Mouse (Mus musculus): ENCODE results near the gene Jade1.

Jade1 gene

GRCm38 (mm10) chr3:41579873-41580272, 24.3 kb downstream of the Jade1 start:
- no peak for DNase-seq (ENCODE audit: low read depth)

DNA sequence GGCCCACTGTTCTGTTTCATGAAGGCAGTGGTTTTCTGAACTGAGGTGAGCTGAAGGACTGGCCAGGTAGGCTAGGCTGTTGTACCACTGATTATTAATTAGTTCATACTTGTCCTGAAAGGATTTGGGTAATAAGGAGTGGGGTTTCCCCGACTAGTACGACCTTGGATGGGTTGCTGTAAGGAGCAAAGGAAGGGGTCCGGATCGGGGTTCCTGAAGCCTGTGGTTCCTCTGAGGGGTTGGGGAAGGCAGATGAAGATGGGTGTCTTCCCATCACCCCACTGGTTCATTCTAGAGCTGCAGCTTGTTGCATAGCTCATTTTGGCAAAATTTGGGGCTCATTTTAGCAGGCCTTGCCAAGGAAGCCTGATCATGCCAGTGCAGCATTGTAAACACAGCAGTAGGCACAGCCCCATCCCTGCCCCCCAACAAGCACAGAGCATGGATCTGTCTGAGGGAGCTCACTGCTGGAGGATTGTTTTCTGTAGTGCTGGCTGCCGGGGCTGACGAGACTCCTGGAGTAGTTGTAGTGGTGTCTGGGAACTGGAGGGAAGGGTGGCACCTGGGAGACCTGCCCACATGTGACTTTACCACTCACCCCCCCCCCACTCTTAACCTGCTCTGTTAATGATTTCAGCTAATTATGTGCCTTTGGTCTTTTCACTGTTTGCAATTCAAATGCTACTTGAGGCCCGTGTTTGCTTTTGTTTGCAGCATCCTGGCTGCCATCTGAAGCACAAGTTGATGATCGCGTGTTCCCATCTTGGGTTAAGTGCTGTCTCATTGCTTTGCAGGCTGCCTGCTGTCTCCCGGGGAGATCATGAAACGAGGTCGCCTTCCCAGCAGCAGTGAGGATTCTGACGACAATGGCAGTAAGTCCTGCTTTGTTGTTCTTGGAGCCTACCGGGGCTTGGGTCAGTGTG, 25.1 kb downstream of the Jade1 start:
- DNase-seq (ENCODE audit: low read depth): no peak

DNA sequence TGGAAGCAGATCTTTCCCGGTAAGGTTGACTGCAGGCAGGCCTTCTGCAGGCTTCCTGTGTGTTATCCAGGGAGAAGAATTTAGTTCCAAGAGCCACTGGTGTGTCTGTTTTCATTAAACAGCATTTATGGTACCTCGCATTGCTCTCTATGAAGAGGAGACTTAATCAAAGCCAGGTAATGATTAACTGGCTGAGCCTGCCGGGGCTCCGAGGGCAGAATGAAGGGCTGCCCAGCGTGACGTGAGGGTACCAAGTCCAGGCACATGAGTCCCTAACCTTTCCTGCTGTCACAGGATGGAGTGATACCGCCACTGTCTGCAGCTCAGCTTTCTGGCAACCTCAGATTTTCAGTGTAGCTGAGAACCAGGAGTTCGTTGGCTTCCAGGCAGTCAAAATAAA, 25.9 kb downstream of the Jade1 start:
- no peak for DNase-seq (ENCODE audit: low read depth)

- no peak for DNase-seq (ENCODE audit: low read depth)
Measured at GRCm38 (mm10) chr3:41582256-41582655, 26.7 kb downstream of the Jade1 start.

GRCm38 (mm10) chr3:41583092-41583491, 27.6 kb downstream of the Jade1 start:
- DNase-seq (ENCODE audit: low read depth): no peak

- no peak for DNase-seq (ENCODE audit: low read depth)
Measured at GRCm38 (mm10) chr3:41583621-41584020, 28.1 kb downstream of the Jade1 start.

GRCm38 (mm10) chr3:41585548-41585947, 30.0 kb downstream of the Jade1 start:
- DNase-seq (ENCODE audit: low read depth): no peak

GRCm38 (mm10) chr3:41586330-41586729, 30.8 kb downstream of the Jade1 start:
- DNase-seq (ENCODE audit: low read depth): no peak

DNA sequence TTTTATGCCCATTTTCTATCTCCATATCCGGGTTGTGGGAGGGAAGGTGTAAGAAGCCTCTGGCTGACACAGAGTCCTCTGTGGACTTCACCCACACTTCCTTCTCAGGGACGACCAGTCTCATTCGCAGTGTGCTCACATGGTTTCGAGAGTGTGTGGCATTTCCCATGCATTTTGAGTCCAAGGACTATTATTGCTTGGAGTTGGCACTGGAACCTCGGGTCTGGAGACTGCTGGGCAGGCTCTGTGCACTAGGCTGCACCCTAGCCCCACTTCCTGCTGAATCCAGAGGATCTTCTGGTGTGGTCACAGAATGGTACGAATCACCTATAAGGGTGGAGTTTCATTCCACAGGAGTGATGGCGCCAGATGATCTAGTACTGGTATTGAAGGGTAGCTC, 31.4 kb downstream of the Jade1 start:
- peak; percentile 34 for DNase-seq (ENCODE audit: low read depth)

GRCm38 (mm10) chr3:41587588-41587987, 32.1 kb downstream of the Jade1 start:
- DNase-seq (ENCODE audit: low read depth): peak; percentile 80

GRCm38 (mm10) chr3:41588495-41588894, 33.0 kb downstream of the Jade1 start:
- no peak for DNase-seq (ENCODE audit: low read depth)

- DNase-seq (ENCODE audit: low read depth): no peak
Measured at GRCm38 (mm10) chr3:41589246-41589914, 33.8 kb downstream of the Jade1 start.

DNA sequence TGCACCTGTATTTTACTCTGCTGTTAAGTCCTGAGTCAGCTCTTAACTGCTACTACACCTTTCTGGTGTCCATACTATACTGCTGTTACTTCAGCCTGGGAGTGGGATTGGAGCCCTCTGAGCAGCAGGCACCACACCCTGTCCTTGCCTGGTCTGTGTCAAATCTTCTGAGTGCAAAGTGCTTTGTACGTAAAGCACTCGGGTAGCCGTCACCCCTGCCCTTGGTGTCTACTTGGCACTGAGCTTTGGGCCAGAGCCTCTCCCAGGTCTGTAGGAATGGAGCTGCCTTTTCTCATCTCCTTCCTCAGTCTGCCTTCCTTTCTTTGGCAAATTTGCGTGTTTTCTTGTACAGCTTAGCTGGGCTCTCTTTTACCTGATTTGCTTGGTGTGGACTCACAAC, 34.5 kb downstream of the Jade1 start:
- DNase-seq (ENCODE audit: low read depth): no peak

GRCm38 (mm10) chr3:41590695-41591559, 35.4 kb downstream of the Jade1 start:
- DNase-seq (ENCODE audit: low read depth): no peak

DNA sequence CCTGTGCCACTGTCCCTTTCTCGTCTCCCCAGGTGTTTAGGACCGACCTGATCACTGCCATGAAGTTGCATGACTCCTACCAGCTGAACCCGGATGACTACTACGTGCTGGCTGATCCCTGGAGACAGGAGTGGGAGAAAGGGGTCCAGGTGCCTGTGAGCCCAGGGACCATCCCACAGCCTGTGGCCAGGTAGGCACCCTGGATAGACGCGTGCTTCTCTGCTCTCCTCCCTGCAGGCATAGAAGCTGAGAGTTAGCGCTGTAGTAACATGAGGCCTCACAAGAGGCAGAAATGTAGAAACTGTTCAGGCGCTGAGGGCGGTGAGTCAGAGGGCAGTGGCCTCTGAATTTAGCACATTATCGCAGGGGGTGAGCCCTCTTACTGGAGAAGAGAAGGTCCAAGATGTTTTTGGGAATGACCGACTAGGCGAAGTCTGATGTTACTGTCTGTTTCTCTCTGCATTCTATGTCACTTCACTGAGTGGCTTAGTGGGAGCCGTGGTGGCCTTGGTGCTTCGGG, 36.2 kb downstream of the Jade1 start:
- DNase-seq (ENCODE audit: low read depth): peak; percentile 34

GRCm38 (mm10) chr3:41592805-41593204, 37.3 kb downstream of the Jade1 start:
- peak; percentile 78 for DNase-seq (ENCODE audit: low read depth)

DNA sequence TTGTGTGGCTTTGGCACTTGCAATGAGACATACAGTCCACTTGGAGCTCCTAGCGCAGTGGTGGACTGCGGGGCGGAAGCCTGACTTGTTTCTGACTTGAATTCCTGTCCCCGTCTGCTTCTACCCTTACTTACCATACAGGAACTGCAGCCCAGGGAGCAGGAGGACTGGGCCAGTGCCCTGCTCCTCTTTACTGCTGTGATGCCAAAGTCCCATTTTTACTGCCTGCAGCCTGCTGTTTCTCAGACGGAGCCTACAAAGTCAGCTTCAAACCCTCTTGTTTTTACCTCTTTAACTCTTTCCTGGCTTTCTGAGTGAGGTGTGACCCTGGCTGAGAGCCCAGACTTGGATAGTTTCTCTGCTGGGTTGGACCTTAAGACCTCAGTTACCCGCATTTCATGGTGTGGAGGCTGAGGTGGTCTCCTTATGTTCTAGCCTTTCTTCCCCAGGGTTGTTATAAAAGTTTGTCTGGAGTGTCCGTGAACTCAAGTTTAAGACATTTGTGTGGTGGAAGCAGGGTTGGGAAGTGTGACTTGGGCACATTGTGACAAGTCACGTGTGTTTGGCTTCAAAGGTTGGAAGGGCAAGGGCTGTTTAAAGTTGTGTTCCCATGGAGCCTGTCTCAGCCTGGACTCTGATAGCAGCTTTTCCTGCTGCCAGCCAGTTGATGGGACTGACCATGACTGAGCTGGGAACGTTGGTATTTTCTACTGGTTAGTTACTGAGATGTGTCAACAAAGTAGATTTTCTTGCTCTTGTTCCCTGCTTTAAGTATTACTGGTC, 38.8 kb downstream of the Jade1 start:
- DNase-seq (ENCODE audit: low read depth): no peak

DNA sequence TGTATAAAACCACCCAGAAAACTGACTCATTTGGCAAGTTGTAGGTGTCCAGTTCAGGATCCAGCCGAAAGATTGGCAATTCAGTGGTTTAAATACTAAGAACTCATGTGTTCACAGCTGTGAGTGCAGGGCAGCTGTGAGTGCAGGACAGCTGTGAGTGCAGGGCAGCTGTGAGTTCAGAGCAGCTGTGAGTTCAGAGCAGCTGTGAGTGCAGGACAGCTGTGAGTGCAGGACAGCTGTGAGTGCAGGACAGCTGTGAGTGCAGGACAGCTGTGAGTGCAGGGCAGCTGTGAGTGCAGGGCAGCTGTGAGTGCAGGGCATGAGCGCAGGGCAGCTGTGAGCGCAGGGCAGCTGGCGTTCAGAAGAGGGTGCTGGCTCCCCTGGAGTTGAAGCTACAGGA, 39.5 kb downstream of the Jade1 start:
- DNase-seq (ENCODE audit: low read depth): no peak

GRCm38 (mm10) chr3:41597036-41597435, 41.5 kb downstream of the Jade1 start:
- DNase-seq (ENCODE audit: low read depth): no peak

- DNase-seq (ENCODE audit: low read depth): no peak
Measured at GRCm38 (mm10) chr3:41598412-41598811, 42.9 kb downstream of the Jade1 start.

- no peak for DNase-seq (ENCODE audit: low read depth)
Measured at GRCm38 (mm10) chr3:41599226-41599625, 43.7 kb downstream of the Jade1 start.

All from 416B (cell line).